In the genomic region with DNA sequence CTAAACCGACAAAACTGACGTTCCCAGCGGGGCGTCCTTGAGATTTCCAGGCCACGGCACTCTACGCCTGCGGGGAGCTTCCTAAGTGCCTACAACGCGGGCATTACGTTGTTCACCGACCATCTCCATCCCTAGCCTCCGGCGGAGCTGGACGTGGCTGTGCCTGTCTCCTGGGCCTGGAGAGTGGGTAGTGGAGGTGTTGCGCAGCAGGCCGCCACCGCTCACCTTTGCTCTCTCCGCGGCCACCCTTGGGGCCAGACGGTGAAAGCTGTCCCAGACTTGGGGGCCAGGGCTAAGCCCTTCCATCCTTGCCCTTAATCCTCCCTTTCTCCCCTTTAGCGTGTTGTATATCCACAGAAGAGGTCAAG, we compare ENCODE assay signal across 8 mouse cellular contexts. TPM values are rescaled to one million over a fixed set of nuclear protein-coding genes. Genes with fewer than 3 reads are reported as not detected.
A peak's percentile ranks its signal among the peaks of the same experiment; 100 is the strongest.
DNase-seq lines count a peak whose midpoint lies in the region; ATAC-seq and TF ChIP-seq lines count a peak whose summit lies in the region.

No protein-coding gene starts in this region.

- peak overlapping the region; percentile 90 for H3K27ac ChIP-seq in spleen, adult 2 months (ENCODE audit: insufficient read depth, low read length)
- peak overlapping the region; percentile 88 for H3K27ac ChIP-seq in embryonic fibroblast, embryonic 13.5 days (ENCODE audit: insufficient read depth, low read length)
- peak overlapping the region; percentile 94 for H3K27ac ChIP-seq in intestine, embryonic 16.5 days (ENCODE audit: low read length)
- H3K27ac ChIP-seq in midbrain, postnatal 0 days (ENCODE audit: low read depth, low read length) = peak overlapping the region; percentile 97

- TF ChIP-seq CTCF in spleen, adult 2 months (IDR thresholded peaks at IDR 0.05; ENCODE audit: extremely low read depth, insufficient read depth, insufficient read length, insufficient replicate concordance) = no peak
- TF ChIP-seq CTCF in embryonic fibroblast, embryonic 13.5 days (IDR thresholded peaks at IDR 0.05; ENCODE audit: borderline replicate concordance, insufficient read depth, low read length) = no peak
- TF ChIP-seq CTCF in midbrain, postnatal 0 days (IDR thresholded peaks at IDR 0.05) = no peak

- no peaks in the 10 kb centered on the region for H3K36me3 ChIP-seq in spleen, adult 2 months (ENCODE audit: control insufficient read depth, insufficient read depth, low read length)
- H3K36me3 ChIP-seq in intestine, embryonic 16.5 days (ENCODE audit: control insufficient read depth, insufficient read depth, low read length) = no peaks in the 10 kb centered on the region
- no peaks in the 10 kb centered on the region for H3K36me3 ChIP-seq in midbrain, postnatal 0 days (ENCODE audit: insufficient read depth, low read length)

- peak overlapping the region; percentile 63 for H3K4me3 ChIP-seq in spleen, adult 2 months (ENCODE audit: extremely low read depth, insufficient read depth, insufficient read length)
- H3K4me3 ChIP-seq in embryonic fibroblast, embryonic 13.5 days (ENCODE audit: insufficient read depth, low read length) = peak overlapping the region; percentile 89
- peak overlapping the region; percentile 61 for H3K4me3 ChIP-seq in intestine, embryonic 16.5 days (ENCODE audit: low read length)
- H3K4me3 ChIP-seq in midbrain, postnatal 0 days (ENCODE audit: low read depth, low read length) = peak overlapping the region; percentile 74

- H3K4me1 ChIP-seq in spleen, adult 2 months (ENCODE audit: control insufficient read depth, insufficient read depth, insufficient read length) = no peaks in the 10 kb centered on the region
- no peaks in the 10 kb centered on the region for H3K4me1 ChIP-seq in embryonic fibroblast, embryonic 13.5 days (ENCODE audit: control insufficient read depth, insufficient read depth, low read length)
- H3K4me1 ChIP-seq in intestine, embryonic 16.5 days (ENCODE audit: control insufficient read depth, insufficient read depth, low read length) = no peaks in the 10 kb centered on the region
- H3K4me1 ChIP-seq in midbrain, postnatal 0 days (ENCODE audit: insufficient read depth, low read length) = no peaks in the 10 kb centered on the region; the same call in 1 of the 2 replicates

- no peak for TF ChIP-seq POLR2A in spleen, adult 2 months (IDR thresholded peaks at IDR 0.05; ENCODE audit: low read depth, low read length)
- TF ChIP-seq POLR2A in embryonic fibroblast, embryonic 13.5 days (IDR thresholded peaks at IDR 0.05; ENCODE audit: low read depth, low read length) = 0 out of 2 replicates have a peak, but pooled peaks have one; percentile 24

- 2% methylated on average over 21 of the region's 21 CpGs for WGBS in spleen, adult 2 months
- WGBS in intestine, embryonic 16.5 days = under 1% methylated on average over 21 of the region's 21 CpGs
- WGBS in midbrain, postnatal 0 days = 0% methylated on average over 21 of the region's 21 CpGs

- H3K9ac ChIP-seq in intestine, embryonic 16.5 days (ENCODE audit: low read depth, low read length) = peak overlapping the region; percentile 86
- H3K9ac ChIP-seq in midbrain, postnatal 0 days (replicated peaks; ENCODE audit: low read length, poor library complexity, severe bottlenecking) = peak overlapping the region; percentile 87

- no peaks in the 10 kb centered on the region for H3K9me3 ChIP-seq in intestine, embryonic 16.5 days (ENCODE audit: control insufficient read depth, low read length)
- no peaks in the 10 kb centered on the region for H3K9me3 ChIP-seq in midbrain, postnatal 0 days (ENCODE audit: low read length)

- no peaks in the 10 kb centered on the region for H3K27me3 ChIP-seq in spleen, adult 2 months (ENCODE audit: control insufficient read depth, insufficient read depth, low read length)
- H3K27me3 ChIP-seq in intestine, embryonic 16.5 days (replicated peaks; ENCODE audit: control insufficient read depth, insufficient read depth, low read length) = no peaks in the 10 kb centered on the region
- no peaks in the 10 kb centered on the region for H3K27me3 ChIP-seq in midbrain, postnatal 0 days (ENCODE audit: insufficient read depth, low read length)

- H3K4me2 ChIP-seq in intestine, embryonic 16.5 days (ENCODE audit: low read depth, low read length) = peak overlapping the region; percentile 84
- H3K4me2 ChIP-seq in midbrain, postnatal 0 days (ENCODE audit: low read depth, low read length, poor library complexity, severe bottlenecking) = peak overlapping the region; percentile 96

- DNase-seq in spleen, adult 2 months (ENCODE audit: low read depth in 1 of 2, low spot score in 2 of 2) = peak; percentile 14 to 47
- no peak for DNase-seq in spleen, postnatal 14 days (ENCODE audit: low spot score in 2 of 2)
- no peak for DNase-seq in midbrain, postnatal 0 days (ENCODE audit: low spot score)
- DNase-seq in cerebellum, adult 9-11 months = no peak
- no peak for DNase-seq in left cerebral cortex, postnatal 36 days (ENCODE audit: low spot score in 2 of 2)
- no peak for DNase-seq in cerebellum, postnatal 10 days

- peak; percentile 76 for ATAC-seq in intestine, embryonic 16.5 days
- peak; percentile 69 for ATAC-seq in midbrain, postnatal 0 days (ENCODE audit: low FRiP score)

- intact Hi-C loops in left cerebral cortex, postnatal 36 days (cut with DNase I) = loop anchor here (1.0 to 2.0 kb wide), 2 partner anchors 28 to 88 kb away; partner anchors contain the start of genes Abi1, Mastl and Yme1l1

RNA-seq across cellular contexts. Expression of gene Acbd5, which starts 0.4 kb away (rescaled TPM):
- 7.5 and 7.8 TPM in 2 replicates for polyA plus RNA-seq in spleen, adult 2 months (2012; rRNA removed)
- polyA plus RNA-seq in embryonic fibroblast, embryonic 13.5 days (2011; ENCODE audit: insufficient read length, low read depth, missing spikeins) = 40.7 and 48.6 TPM in 2 replicates
- polyA plus RNA-seq in intestine, embryonic 16.5 days (2015; fragmentation: Nextera tagmentation; extraction: Ambion mirVana) = 28.9 and 32.5 TPM in 2 replicates
- 40.4 and 50.2 TPM in 2 replicates for total RNA-seq in midbrain, postnatal 0 days (2014; rRNA removed)
- polyA plus RNA-seq in midbrain, postnatal 0 days (2015; fragmentation: Nextera tagmentation; extraction: Ambion mirVana) = 51.8 and 61.2 TPM in 2 replicates
- 10 to 100 TPM; 72.6 to 78.9 TPM for total RNA-seq in left cerebral cortex, postnatal 36 days (2021)

RNA-seq across cellular contexts. Expression of gene Abi1, which starts 28.3 kb away (rescaled TPM):
- 63.0 and 67.8 TPM in 2 replicates for polyA plus RNA-seq in spleen, adult 2 months (2012; rRNA removed)
- polyA plus RNA-seq in embryonic fibroblast, embryonic 13.5 days (2011; ENCODE audit: insufficient read length, low read depth, missing spikeins) = 135 TPM in 2 replicates
- polyA plus RNA-seq in intestine, embryonic 16.5 days (2015; fragmentation: Nextera tagmentation; extraction: Ambion mirVana) = 52.1 and 54.0 TPM in 2 replicates
- 154 and 206 TPM in 2 replicates for total RNA-seq in midbrain, postnatal 0 days (2014; rRNA removed)
- polyA plus RNA-seq in midbrain, postnatal 0 days (2015; fragmentation: Nextera tagmentation; extraction: Ambion mirVana) = 68.6 and 71.4 TPM in 2 replicates
- 100 to 1,000 TPM; 143 to 145 TPM for total RNA-seq in left cerebral cortex, postnatal 36 days (2021)

Comparison
In these comparisons a context has a peak if more than half of its experiments do, and no peak if none do; other contexts are left out.
1. DNase-seq: peak in spleen, adult 2 months (2 of 2); none in spleen, postnatal 14 days (0 of 2), midbrain, postnatal 0 days (single experiment), cerebellum, adult 9-11 months (single experiment), left cerebral cortex, postnatal 36 days (0 of 2) and cerebellum, postnatal 10 days (0 of 2).
2. Peak in every context shown above with its lines, with median percentiles within 50 percentile points of each other: H3K27ac ChIP-seq and H3K4me3 ChIP-seq.